Mouse (Mus musculus) midbrain, postnatal 0 days (tissue): Measurements from ENCODE around the gene Zfhx2. TPM values are rescaled to one million over a fixed set of nuclear protein-coding genes. Genes with fewer than 3 reads are reported as not detected.

Experiments
- ATAC-seq: fragments of 200-750 bp; cut with Nextera tagmentation; 2 replicates; pipeline ENCODE4 v1.8.0; 2017; ENCODE audit warnings: moderate number of reproducible peaks, mild to moderate bottlenecking, moderate TSS enrichment, moderate library complexity; ENCODE audit not compliant: low FRiP score
- DNase-seq: peaks from one replicate; pipeline ENCODE4 v3.0.0-alpha.2; 2015; ENCODE audit warnings: low spot score
- H3K27ac ChIP-seq: fragments of 300-500 bp; sonication (generic); 2 replicates; pipeline ENCODE4 v1.5.1; 2014; ENCODE audit warnings: low read depth, mild to moderate bottlenecking, low read length, mixed read lengths
- H3K27me3 ChIP-seq: fragments of 300-500 bp; sonication (generic); 2 replicates; pipeline ENCODE4 v1.6.1; 2014; ENCODE audit warnings: low read length, control low read depth, mixed read lengths; ENCODE audit not compliant: insufficient read depth
- H3K36me3 ChIP-seq: fragments of 300-500 bp; sonication (generic); 2 replicates; pipeline ENCODE4 v1.6.1; 2014; ENCODE audit warnings: low read length, control low read depth, mixed read lengths; ENCODE audit not compliant: insufficient read depth
- H3K4me1 ChIP-seq: fragments of 300-500 bp; sonication (generic); 2 replicates; pipeline ENCODE4 v1.6.1; 2014; ENCODE audit warnings: mild to moderate bottlenecking, control low read depth, antibody characterized with exemption, low read length, mixed read lengths; ENCODE audit not compliant: insufficient read depth
- H3K4me2 ChIP-seq: fragments of 300-500 bp; sonication (generic); 2 replicates; pipeline ENCODE4 v1.6.1; 2014; ENCODE audit warnings: low read depth, mild to moderate bottlenecking, low read length, mixed read lengths; ENCODE audit not compliant: poor library complexity, severe bottlenecking
- H3K4me3 ChIP-seq: fragments of 300-500 bp; sonication (generic); 2 replicates; pipeline ENCODE4 v1.5.1; 2014; ENCODE audit warnings: low read depth, mild to moderate bottlenecking, low read length, moderate library complexity
- H3K9ac ChIP-seq: fragments of 300-500 bp; sonication (generic); replicated peaks from 2 replicates; pipeline ENCODE4 v1.6.1; 2014; ENCODE audit warnings: mild to moderate bottlenecking, low read length, moderate library complexity, mixed read lengths; ENCODE audit not compliant: poor library complexity, severe bottlenecking
- H3K9me3 ChIP-seq: fragments of 300-500 bp; sonication (generic); 2 replicates; pipeline ENCODE4 v1.6.1; 2016; ENCODE audit warnings: low read length, control low read depth
- CTCF ChIP-seq: IDR thresholded peaks from 2 replicates; pipeline ENCODE4 v1.5.1; 2016; ENCODE audit warnings: antibody characterized with exemption, mild to moderate bottlenecking
- WGBS: fragments of 180-500 bp; shearing (Covaris S2); extraction: QIAGEN DNeasy Blood & Tissue Kit; methylation state at CpG from one replicate; pipeline ENCODE4 v1.1.7; 2014; 5-methylcytosine and 5-hydroxymethylcytosine counted together
- polyA plus RNA-seq: library from polyadenylated mRNA; unstranded; fragments of >200 nt; fragmentation: Nextera tagmentation; extraction: Ambion mirVana; gene quantifications from 2 replicates; pipeline ENCODE4 v1.2.1, GENCODE M21; 2015
- total RNA-seq: library from RNA; depleted of rRNA; stranded (reverse); fragments of >200 nt; gene quantifications from 2 replicates; pipeline ENCODE4 v1.2.3, GENCODE M21; 2014

The Zfhx2 gene
- total and polyA plus RNA-seq, 2 experiments from 2014 or later: 14.2 to 16.4 TPM

DNA sequence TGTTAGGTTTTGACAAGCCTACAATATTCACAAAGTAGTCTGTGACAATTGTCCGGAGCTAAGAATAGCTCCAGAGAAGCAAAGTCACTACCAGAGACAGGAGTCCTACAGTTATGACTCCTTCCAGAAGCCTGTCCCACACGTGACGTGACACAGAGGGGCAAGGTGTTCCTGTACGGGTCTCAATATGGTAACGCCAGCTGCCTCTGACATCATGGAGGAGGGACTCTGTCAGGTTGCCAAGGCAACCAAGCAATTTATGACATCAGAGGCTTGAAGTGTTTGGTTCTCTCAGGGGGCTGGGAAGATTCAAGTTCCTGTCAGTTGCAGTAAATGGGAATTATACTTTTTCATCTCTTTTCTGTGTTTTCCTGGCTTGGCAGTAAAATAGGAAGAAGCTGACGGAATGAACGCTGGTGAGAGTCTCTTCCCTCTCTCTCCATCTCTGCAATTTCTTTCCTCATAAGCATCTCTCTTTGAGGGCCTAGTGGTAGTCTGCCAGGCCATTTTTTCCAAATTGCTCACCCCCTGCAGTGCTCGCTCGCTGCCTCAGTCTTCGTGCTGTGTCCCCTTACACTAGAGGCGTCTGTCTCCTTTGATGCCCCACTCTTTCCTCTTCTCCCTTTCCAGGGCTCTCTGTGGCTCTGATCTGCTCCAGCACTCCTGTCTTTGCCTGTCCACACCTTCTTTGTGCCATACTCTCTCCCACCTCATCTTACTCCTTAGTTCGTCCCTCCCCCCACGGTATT is 2.8 kb downstream of the Zfhx2 start:
- peak overlapping the region; percentile 34; the same call in 1 of the 2 replicates for H3K9ac ChIP-seq
- no peaks in the 10 kb centered on the region for H3K9me3 ChIP-seq
- WGBS: 43% methylated on average over 13 of the region's 13 CpGs
- H3K27me3 ChIP-seq: no peaks in the 10 kb centered on the region
- peaks cover 15% of the 10 kb centered on the region; the same call in 1 of the 2 replicates for H3K4me1 ChIP-seq
- H3K27ac ChIP-seq: 0 out of 2 replicates have a peak overlapping the region, but pooled peaks have one; percentile 21
- DNase-seq (peak; percentile 52), ATAC-seq (no peak)
- H3K4me2 ChIP-seq: peak overlapping the region; percentile 90
- TF ChIP-seq CTCF: no peak
- peak overlapping the region; percentile 61; the same call in 1 of the 2 replicates for H3K4me3 ChIP-seq
- H3K36me3 ChIP-seq: no peaks in the 10 kb centered on the region

- 90% methylated on average over 6 of the region's 6 CpGs for WGBS
- no peak for ATAC-seq
- H3K27ac ChIP-seq: peak overlapping the region; percentile 9
Measured at GRCm38 (mm10) chr14:55086009-55086514, 6.1 kb downstream of the Zfhx2 start.

GRCm38 (mm10) chr14:55085324-55086008 is 6.7 kb downstream of the Zfhx2 start:
- Histone ChIP-seq H3K9ac (no peak overlapping the region), H3K4me1 (peaks cover 15% of the 10 kb centered on the region; the same call in 1 of the 2 replicates), H3K4me3 (no peak overlapping the region), H3K36me3 (no peaks in the 10 kb centered on the region), H3K4me2 (no peak overlapping the region), H3K27ac (peak overlapping the region; percentile 9), H3K9me3 (no peaks in the 10 kb centered on the region), H3K27me3 (no peaks in the 10 kb centered on the region)
- no peak; the same call in 1 of the 2 replicates for ATAC-seq
- WGBS: 36% methylated on average over 9 of the region's 9 CpGs
- DNase-seq: peak; percentile 54
- TF ChIP-seq CTCF: no peak

More at GRCm38 (mm10) chr14:55086009-55086514, 6.1 kb downstream of the Zfhx2 start:
- H3K9me3 ChIP-seq: no peaks in the 10 kb centered on the region
- no peaks in the 10 kb centered on the region for H3K27me3 ChIP-seq
- DNase-seq: no peak
- no peak for TF ChIP-seq CTCF
- H3K4me1 ChIP-seq: peaks cover 15% of the 10 kb centered on the region; the same call in 1 of the 2 replicates
- no peak overlapping the region for H3K4me3 ChIP-seq
- no peak overlapping the region for H3K4me2 ChIP-seq
- H3K36me3 ChIP-seq: no peaks in the 10 kb centered on the region
- H3K9ac ChIP-seq: no peak overlapping the region

DNA sequence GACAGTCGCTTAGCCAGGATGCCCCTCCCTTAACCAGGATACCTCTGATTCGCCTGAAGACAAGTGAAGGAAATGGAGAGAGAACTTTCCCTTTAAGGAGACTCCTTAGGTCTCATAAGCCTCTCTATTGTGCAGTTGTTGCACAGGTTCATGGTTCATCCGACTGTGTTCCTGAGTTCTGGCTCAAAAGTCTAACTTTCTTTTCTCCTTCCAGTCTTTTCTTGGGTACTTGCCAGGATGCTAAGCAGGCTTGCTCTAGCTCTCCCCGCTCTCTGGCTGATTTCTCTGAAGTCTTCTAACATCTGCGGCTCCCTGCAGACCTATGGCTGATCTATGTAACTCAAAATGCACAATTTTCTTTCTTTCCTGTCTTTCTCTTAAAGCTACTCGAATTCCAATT is 8.6 kb downstream of the Zfhx2 start:
- no peak overlapping the region for H3K4me2 ChIP-seq
- H3K4me1 ChIP-seq: peaks cover 10% of the 10 kb centered on the region; the same call in 1 of the 2 replicates
- H3K9me3 ChIP-seq: no peaks in the 10 kb centered on the region
- DNase-seq: peak; percentile 54
- 61% methylated on average over 6 of the region's 6 CpGs for WGBS
- no peak overlapping the region for H3K9ac ChIP-seq
- H3K36me3 ChIP-seq: no peaks in the 10 kb centered on the region
- H3K27me3 ChIP-seq: no peaks in the 10 kb centered on the region
- H3K27ac ChIP-seq: no peak overlapping the region
- ATAC-seq: no peak
- H3K4me3 ChIP-seq: no peak overlapping the region
- TF ChIP-seq CTCF: no peak

DNA sequence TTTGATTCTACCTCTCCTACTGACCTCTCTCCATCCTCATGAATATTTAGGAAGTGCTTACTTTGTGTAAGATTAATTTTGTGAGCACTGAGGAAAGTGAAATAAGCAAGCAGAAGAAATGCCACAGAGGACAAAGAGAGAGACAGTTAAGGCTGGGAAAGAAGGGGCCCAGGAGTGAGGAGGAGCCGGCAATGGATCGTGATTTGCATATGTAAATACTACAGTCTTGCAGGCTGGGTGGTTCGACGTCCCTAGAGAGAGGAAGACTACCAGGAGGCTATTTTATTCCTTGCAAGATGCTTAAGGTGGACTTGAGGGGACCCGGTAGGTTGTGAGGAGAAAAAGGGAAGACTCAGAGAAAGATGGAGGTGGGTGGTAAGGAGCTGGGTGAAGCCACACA is 11.0 kb downstream of the Zfhx2 start:
- H3K27me3 ChIP-seq: no peaks in the 10 kb centered on the region
- H3K4me1 ChIP-seq: peaks cover 14% of the 10 kb centered on the region; the same call in 1 of the 2 replicates
- no peaks in the 10 kb centered on the region for H3K9me3 ChIP-seq
- no peak overlapping the region for H3K4me3 ChIP-seq
- no peak overlapping the region for H3K9ac ChIP-seq
- no peak for TF ChIP-seq CTCF
- ATAC-seq: no peak
- H3K27ac ChIP-seq: no peak overlapping the region
- 24% methylated on average over 5 of the region's 5 CpGs for WGBS
- H3K36me3 ChIP-seq: no peaks in the 10 kb centered on the region
- DNase-seq: no peak
- no peak overlapping the region for H3K4me2 ChIP-seq
